Mouse (Mus musculus) embryonic fibroblast, embryonic 13.5 days (primary cell): ENCODE data around the gene Tango6.

Experiments used
- CTCF ChIP-seq: IDR thresholded peaks from 2 replicates; pipeline ENCODE4 v1.5.1; 2011; ENCODE audit warnings: mild to moderate bottlenecking, control low read depth, low read length, moderate library complexity, borderline replicate concordance; ENCODE audit not compliant: insufficient read depth
- POLR2A ChIP-seq: IDR thresholded peaks from 2 replicates; pipeline ENCODE4 v1.6.1; 2011; ENCODE audit warnings: low read depth, mild to moderate bottlenecking, control low read depth, low read length, moderate library complexity

DNA sequence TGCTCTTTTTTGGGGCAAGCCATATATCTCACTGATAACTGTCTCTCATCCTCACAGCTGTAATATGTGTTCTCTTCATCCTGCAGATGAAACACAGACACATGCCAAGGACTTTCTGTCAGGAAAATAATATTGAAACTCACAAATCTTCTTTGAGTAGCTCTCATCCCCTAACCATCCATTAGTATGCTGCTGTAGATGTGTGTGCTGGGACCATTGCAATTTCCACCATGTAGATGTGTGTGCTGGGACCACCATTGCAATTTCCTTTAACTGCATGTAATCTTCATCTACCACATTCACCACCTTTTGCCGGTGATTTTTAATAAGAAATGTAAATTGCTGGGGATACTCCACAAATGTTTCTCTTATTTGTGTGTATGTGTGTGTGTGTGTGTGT, 60.5 kb downstream of the Tango6 start:
- TF ChIP-seq CTCF: no peak
- no peak for TF ChIP-seq POLR2A
